Mouse (Mus musculus) hindbrain, embryonic 12.5 days (tissue): Measurements from ENCODE around the gene Rnf150. TPM values are rescaled to one million over a fixed set of nuclear protein-coding genes. Genes with fewer than 3 reads are reported as not detected.

Source experiments
- ATAC-seq: fragments of 200-750 bp; cut with Nextera tagmentation; 2 replicates; pipeline ENCODE4 v1.8.0; 2017; ENCODE audit warnings: moderate TSS enrichment; ENCODE audit not compliant: low FRiP score
- H3K27ac ChIP-seq: fragments of 300-500 bp; sonication (generic); 2 replicates; pipeline ENCODE4 v1.5.1; 2016; ENCODE audit warnings: mild to moderate bottlenecking
- H3K27me3 ChIP-seq: fragments of 300-500 bp; sonication (generic); 2 replicates; pipeline ENCODE4 v1.6.1; 2016; ENCODE audit warnings: mild to moderate bottlenecking
- H3K36me3 ChIP-seq: fragments of 300-500 bp; sonication (generic); 2 replicates; pipeline ENCODE4 v1.6.1; 2016; ENCODE audit warnings: mild to moderate bottlenecking
- H3K4me1 ChIP-seq: fragments of 300-500 bp; sonication (generic); 2 replicates; pipeline ENCODE4 v1.6.1; 2016
- H3K4me2 ChIP-seq: fragments of 300-500 bp; sonication (generic); replicated peaks from 2 replicates; pipeline ENCODE4 v1.6.1; 2016; ENCODE audit warnings: mild to moderate bottlenecking
- H3K4me3 ChIP-seq: fragments of 300-500 bp; sonication (generic); 2 replicates; pipeline ENCODE4 v1.5.1; 2016; ENCODE audit warnings: mild to moderate bottlenecking
- H3K9ac ChIP-seq: fragments of 300-500 bp; sonication (generic); 2 replicates; pipeline ENCODE4 v1.6.1; 2016; ENCODE audit warnings: mild to moderate bottlenecking, moderate library complexity
- H3K9me3 ChIP-seq: fragments of 300-500 bp; sonication (generic); replicated peaks from 2 replicates; pipeline ENCODE4 v1.6.1; 2016; ENCODE audit warnings: mild to moderate bottlenecking
- WGBS: fragments of 180-500 bp; shearing (Covaris S2); methylation state at CpG from one replicate; pipeline ENCODE4 v1.1.7; 2016; 5-methylcytosine and 5-hydroxymethylcytosine counted together
- polyA plus RNA-seq: library from polyadenylated mRNA; unstranded; fragments of >200 nt; fragmentation: Nextera tagmentation; extraction: Ambion mirVana; gene quantifications from 2 replicates; pipeline ENCODE4 v1.2.1, GENCODE M21; 2016

The Rnf150 gene
- polyA plus RNA-seq = 2.4 and 2.5 TPM in 2 replicates

DNA sequence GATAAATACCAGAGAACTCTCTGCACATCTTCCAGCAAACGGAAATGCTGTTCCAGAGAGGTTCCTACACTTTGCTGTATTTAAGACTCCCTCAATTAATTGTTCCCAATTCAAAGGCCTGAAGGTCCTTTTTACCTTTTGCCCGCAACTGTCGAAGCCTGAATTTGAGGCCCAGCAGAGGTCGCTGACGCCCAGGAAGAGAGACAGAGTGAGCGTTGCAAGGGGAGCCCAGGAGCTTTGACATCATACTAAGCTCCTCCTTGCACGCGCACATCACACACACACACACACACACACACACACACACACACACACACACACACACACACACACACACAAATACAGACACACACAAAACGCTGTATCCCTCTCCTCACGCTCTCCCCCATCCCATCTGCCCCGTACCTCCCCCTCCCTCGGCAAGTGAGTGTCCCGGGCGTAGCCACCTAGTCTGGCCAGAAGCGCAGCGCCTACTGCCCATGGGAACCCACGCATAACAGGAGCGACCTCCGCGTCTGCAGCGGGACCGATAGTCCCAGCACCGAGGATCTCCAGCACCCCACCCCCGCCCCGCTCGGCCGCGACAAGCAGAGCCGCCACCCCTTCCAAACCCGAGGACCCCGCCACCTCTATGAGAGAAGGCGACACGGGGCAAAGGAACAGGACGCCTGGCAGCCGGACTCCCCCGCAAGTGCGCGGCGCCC is at the start of gene Rnf150:
Gene Rnf150, plus strand, starts transcription at position 316 of the 704 bp plus-strand sequence.
- Histone ChIP-seq H3K9me3 (no peaks in the 10 kb centered on the region), H3K4me2 (peak within 1 kb of the TSS; percentile 74), H3K4me3 (peak within 1 kb of the TSS; percentile 60), H3K36me3 (no peaks in the 10 kb centered on the region), H3K27ac (peak within 1 kb of the TSS; percentile 90), H3K9ac (peak within 1 kb of the TSS; percentile 87), H3K4me1 (peaks cover 26% of the 10 kb centered on the region), H3K27me3 (no peaks in the 10 kb centered on the region)
- WGBS = under 1% methylated on average over 37 of the region's 39 CpGs
- ATAC-seq = peak; percentile 91

DNA sequence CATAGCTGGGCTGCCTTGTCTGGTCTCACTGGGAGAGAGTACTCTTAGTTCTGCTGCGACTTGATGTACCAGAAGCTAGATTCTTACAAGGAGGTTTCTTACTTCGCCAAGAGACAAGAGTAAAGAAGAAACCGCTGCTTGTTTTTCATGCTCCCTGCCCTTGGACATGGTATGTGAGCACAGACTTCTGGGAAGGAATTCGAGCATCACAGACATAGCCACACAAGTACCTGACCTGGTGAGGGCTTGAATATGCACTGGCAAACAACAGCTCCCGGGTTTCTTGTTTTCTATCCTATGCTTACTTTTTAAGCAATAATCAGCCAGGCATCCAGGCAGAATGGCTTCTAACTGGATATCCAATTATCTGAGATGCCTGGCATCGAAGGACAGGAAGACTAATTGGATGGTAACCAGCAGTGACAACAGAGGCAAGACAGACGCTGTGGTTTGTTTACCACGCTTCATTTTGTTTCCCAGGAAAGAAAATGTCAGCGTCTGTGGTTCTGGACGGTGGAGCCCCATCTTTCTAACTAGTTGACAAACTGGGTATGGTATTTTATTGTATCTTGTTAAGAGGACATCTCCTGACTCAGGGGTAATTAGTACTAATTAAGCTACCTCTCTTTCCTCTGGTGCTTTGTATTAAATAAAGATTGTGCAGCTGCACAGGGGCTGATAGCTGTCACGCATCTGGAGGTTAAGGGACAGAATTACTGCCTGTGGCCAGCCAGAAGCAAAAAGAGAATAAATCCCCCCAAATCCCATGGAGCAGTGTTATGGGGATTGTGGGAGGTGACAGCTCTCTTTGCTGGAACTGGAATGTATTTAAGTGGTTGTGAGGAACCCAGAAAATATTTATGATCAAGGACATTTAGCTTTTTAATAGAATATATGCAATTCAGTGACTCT is 36.8 kb upstream of the Rnf150 start:
- Histone ChIP-seq H3K36me3 (no peaks in the 10 kb centered on the region), H3K4me2 (no peak overlapping the region), H3K4me1 (no peaks in the 10 kb centered on the region), H3K9ac (no peak overlapping the region), H3K27ac (no peak overlapping the region), H3K4me3 (no peak overlapping the region), H3K9me3 (no peaks in the 10 kb centered on the region), H3K27me3 (no peaks in the 10 kb centered on the region)
- peak; percentile 61; the same call in 1 of the 2 replicates for ATAC-seq
- 77% methylated on average over 11 of the region's 11 CpGs for WGBS

DNA sequence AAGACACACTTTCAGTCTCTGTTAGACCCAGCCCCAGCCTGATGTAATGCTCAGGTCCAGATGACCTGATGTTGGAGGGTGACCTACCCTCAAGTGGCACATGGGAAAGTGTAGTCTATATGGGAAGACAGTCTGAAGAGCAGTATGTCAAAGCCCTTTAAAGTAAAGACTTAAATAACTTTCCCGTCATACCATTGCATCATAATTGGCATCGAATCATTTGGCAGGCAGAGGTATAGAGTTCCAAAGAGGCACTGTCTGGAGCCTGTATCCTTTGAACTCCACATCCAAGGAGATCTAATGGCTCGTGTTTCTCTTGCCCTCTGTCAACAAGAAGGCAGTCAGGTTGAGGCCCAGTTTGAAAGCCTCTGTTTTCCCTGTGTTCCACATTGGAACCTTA is 22.7 kb upstream of the Rnf150 start:
- Histone ChIP-seq H3K27me3 (no peaks in the 10 kb centered on the region), H3K27ac (no peak overlapping the region), H3K4me3 (no peak overlapping the region), H3K4me2 (no peak overlapping the region), H3K9me3 (no peaks in the 10 kb centered on the region), H3K9ac (no peak overlapping the region), H3K4me1 (no peaks in the 10 kb centered on the region), H3K36me3 (no peaks in the 10 kb centered on the region)
- no peak for ATAC-seq
- 72% methylated on average over 3 of the region's 3 CpGs for WGBS

DNA sequence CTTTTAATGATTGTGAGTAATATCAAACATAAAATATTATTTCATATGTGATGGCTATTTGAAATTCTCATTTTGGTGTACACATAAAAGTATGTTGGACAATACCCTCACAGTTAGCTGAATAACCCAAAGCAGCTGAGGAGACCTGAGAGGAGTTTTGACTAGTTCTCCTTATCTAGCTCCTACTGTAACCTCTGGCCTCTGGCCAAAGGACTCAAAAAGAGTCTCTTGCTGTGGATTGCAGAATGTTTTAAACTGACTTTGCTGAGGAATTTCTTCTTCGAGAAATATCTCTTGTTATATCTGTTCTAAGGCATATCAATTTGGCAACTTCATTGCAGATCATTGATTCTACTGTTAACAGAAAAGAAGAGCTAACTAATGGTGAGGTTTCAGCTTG is 22.2 kb upstream of the Rnf150 start:
- no peak overlapping the region for H3K27ac ChIP-seq
- H3K4me2 ChIP-seq = no peak overlapping the region
- no peak overlapping the region for H3K9ac ChIP-seq
- H3K4me3 ChIP-seq = no peak overlapping the region
- H3K27me3 ChIP-seq = no peaks in the 10 kb centered on the region
- WGBS = 52% methylated on average over 1 of the region's 1 CpGs
- H3K36me3 ChIP-seq = no peaks in the 10 kb centered on the region
- no peak for ATAC-seq
- no peaks in the 10 kb centered on the region for H3K9me3 ChIP-seq
- H3K4me1 ChIP-seq = no peaks in the 10 kb centered on the region

DNA sequence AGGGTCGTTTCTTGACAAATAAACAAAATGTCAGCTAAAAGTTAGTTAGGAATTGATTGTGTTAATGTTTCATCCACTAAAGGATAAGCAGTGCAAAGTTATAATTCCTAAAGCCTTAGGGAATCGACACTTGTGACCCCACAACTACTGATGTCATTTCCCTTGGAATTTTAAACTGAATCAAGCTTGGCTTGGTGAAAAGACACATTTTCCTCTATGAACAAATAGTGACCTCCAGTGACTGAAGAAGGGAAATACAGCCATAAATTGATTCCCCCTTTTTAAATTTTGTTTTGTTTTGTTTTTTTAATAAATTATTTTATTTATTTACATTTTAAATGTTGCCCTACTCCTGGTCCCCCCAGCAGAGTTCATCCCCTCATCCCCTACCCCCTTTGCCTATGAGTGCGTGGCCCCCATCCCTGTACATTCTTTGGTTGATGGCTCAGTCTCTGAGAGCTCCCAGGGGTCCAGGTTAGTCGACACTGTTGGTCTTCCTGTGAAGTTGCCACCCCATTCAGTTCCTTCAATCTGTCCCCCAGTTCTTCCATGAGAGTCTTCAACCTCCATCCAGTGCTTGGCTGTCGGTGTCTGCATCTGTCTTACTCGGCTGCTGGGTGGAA is 21.5 kb upstream of the Rnf150 start:
- H3K9ac ChIP-seq = no peak overlapping the region
- no peak overlapping the region for H3K4me3 ChIP-seq
- H3K4me1 ChIP-seq = no peaks in the 10 kb centered on the region
- WGBS = 63% methylated on average over 6 of the region's 6 CpGs
- ATAC-seq = no peak
- no peaks in the 10 kb centered on the region for H3K27me3 ChIP-seq
- no peak overlapping the region for H3K4me2 ChIP-seq
- H3K27ac ChIP-seq = no peak overlapping the region
- H3K9me3 ChIP-seq = no peaks in the 10 kb centered on the region
- no peaks in the 10 kb centered on the region for H3K36me3 ChIP-seq

DNA sequence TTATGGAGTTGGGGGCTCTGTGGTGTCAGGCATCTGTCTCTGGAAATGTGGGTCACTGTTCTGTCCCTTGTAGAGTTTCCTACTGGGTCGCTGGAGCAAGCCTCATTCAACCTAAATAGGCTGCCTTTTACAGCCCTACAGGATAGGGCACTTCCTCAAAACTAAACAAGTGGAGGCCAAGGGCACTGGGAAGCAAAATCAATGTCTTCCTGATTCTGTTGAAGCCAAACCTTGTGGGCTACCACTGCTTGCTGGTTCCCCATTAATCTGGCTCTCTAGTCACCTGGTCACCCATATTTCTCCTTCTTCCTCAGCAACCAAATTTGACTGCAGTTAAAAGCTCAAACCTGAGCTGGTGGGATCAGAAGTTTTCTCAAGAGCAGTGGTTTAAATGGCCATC is 19.5 kb upstream of the Rnf150 start:
- no peak overlapping the region for H3K9ac ChIP-seq
- H3K27ac ChIP-seq = no peak overlapping the region
- H3K36me3 ChIP-seq = no peaks in the 10 kb centered on the region
- H3K4me3 ChIP-seq = no peak overlapping the region
- H3K27me3 ChIP-seq = no peaks in the 10 kb centered on the region
- H3K9me3 ChIP-seq = no peaks in the 10 kb centered on the region
- H3K4me2 ChIP-seq = no peak overlapping the region
- WGBS = 39% methylated on average over 1 of the region's 1 CpGs
- no peaks in the 10 kb centered on the region for H3K4me1 ChIP-seq
- no peak for ATAC-seq

DNA sequence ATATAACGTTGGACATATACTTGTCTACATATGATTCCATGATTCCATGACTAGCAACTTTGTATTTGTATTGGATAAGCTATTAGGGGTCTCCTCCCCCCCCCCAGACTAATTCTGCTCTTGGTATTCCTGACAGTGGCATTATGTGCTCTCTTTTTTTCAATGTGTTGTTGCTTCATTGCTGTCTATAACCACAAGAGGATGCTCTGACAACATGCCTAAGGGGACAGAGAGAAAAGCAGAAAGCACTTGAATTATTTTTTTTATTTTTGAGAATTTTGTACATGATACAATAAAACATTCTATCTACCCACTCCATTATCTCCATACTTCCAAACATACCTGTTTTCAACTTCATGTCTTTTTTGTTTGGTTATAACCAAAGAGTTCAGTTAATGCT is 18.7 kb upstream of the Rnf150 start:
- no peak for ATAC-seq
- Histone ChIP-seq H3K4me1 (no peaks in the 10 kb centered on the region), H3K27ac (no peak overlapping the region), H3K4me2 (no peak overlapping the region), H3K4me3 (no peak overlapping the region), H3K9ac (no peak overlapping the region), H3K27me3 (no peaks in the 10 kb centered on the region), H3K9me3 (no peaks in the 10 kb centered on the region), H3K36me3 (no peaks in the 10 kb centered on the region)
- 34% methylated on average over 1 of the region's 1 CpGs for WGBS

DNA sequence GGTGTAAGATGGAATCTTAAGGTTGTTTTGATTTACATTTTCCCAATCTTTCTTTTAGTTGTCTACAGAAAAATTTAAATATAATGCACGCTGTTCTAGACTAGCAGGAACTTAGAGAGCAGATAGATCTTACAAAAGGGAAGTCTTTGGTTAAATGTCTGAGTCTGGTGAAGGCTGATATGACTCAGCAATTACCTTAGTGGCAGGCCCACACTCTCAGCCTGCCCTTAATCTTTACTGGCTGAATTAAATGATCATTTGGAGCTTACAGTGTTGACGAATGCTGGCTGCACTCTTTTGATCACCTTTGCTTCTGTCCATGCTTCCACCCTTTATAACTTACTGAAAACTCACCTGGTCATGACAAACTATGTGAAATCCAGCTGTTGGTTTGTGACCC is 17.1 kb upstream of the Rnf150 start:
- WGBS = 86% methylated on average over 2 of the region's 2 CpGs

DNA sequence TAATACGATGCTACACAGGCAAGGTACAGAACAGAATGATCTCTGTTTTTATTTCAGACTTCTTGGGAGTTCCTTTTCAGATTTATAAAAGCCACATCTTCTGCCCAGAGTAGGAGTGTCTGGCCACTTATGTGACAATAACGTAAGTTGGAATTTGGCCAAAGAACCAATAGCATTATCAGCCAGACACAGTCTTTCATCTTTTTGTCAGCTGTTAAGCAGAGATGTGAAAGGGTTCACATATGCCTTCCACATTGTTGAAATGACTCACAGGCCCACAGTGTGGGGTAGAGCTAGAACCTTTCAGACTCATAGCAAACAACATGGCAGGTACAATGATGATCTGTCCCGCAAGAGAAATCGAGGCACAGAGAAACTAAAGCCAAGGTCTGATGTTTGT is 16.4 kb upstream of the Rnf150 start:
- 86% methylated on average over 4 of the region's 4 CpGs for WGBS
- no peaks in the 10 kb centered on the region for H3K4me1 ChIP-seq
- no peak overlapping the region for H3K27ac ChIP-seq
- no peaks in the 10 kb centered on the region for H3K36me3 ChIP-seq
- H3K4me3 ChIP-seq = no peak overlapping the region
- no peak overlapping the region for H3K4me2 ChIP-seq
- no peak for ATAC-seq
- H3K9me3 ChIP-seq = no peaks in the 10 kb centered on the region
- H3K9ac ChIP-seq = no peak overlapping the region
- no peaks in the 10 kb centered on the region for H3K27me3 ChIP-seq

More for the DNA sequence above, 17.1 kb upstream of the Rnf150 start:
- Histone ChIP-seq H3K36me3 (no peaks in the 10 kb centered on the region), H3K9me3 (no peaks in the 10 kb centered on the region), H3K27me3 (no peaks in the 10 kb centered on the region), H3K4me3 (no peak overlapping the region), H3K4me1 (no peaks in the 10 kb centered on the region), H3K27ac (no peak overlapping the region), H3K4me2 (no peak overlapping the region), H3K9ac (no peak overlapping the region)
- no peak for ATAC-seq

DNA sequence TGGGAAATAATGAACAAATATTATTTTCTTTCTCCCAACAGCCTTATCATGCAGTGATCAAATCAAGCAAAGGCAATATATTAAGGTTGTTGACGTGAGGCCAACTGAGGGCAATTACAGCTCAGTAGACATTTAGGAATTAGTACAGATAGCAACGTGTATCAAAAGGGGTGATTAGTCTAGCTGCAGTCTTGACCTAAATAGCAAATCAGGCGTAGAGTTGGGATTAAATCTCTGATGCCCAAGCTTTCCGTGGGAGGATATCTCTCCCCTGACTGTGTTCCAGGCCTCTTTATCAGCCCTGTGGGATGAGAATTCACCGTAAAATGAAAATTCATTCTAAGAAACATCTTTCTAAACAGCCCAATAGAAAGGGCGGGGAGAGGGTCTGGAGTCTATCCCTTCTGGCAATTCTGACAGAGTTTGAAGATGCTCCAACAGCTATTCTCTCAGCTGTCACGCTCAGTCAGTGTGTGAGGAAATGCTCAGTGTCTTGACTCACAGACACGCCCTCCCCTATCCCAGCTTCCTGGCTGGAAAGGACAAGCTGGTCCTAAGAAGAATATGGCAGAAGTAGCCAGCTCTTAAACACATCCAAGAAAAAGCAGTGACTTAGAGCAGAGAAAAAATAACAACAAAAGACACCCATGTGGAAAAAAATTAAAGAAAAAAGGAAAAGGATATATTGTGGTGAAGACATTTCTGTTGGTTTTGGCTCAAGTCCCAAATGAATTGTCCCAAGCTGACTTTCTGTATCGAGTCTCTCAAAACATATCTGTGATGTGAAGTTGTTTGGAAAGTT is 4.4 kb upstream of the Rnf150 start:
- no peak overlapping the region for H3K4me3 ChIP-seq
- no peaks in the 10 kb centered on the region for H3K9me3 ChIP-seq
- H3K36me3 ChIP-seq = no peaks in the 10 kb centered on the region
- no peak for ATAC-seq
- H3K4me2 ChIP-seq = no peak overlapping the region
- 81% methylated on average over 9 of the region's 9 CpGs for WGBS
- H3K9ac ChIP-seq = no peak overlapping the region
- H3K27me3 ChIP-seq = no peaks in the 10 kb centered on the region
- no peak overlapping the region for H3K27ac ChIP-seq
- no peaks in the 10 kb centered on the region for H3K4me1 ChIP-seq

DNA sequence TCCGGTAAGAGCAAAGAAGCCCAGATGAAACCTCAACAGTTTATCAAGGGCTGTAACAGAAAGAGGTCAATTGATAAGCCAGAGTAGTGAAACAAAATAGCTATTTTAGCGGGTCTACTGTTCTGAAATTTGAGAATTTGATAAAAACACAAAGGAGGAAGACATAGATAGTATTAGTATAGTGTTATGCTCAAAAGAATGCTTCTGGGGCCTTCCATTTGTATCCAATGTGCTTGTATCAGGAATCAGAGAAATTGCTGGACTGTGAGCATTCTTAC is 3.9 kb upstream of the Rnf150 start:
- no peak overlapping the region for H3K9ac ChIP-seq
- no peaks in the 10 kb centered on the region for H3K9me3 ChIP-seq
- ATAC-seq = no peak
- 82% methylated on average over 2 of the region's 2 CpGs for WGBS
- no peak overlapping the region for H3K4me2 ChIP-seq
- H3K36me3 ChIP-seq = no peaks in the 10 kb centered on the region
- H3K27me3 ChIP-seq = no peaks in the 10 kb centered on the region
- no peaks in the 10 kb centered on the region for H3K4me1 ChIP-seq
- H3K4me3 ChIP-seq = no peak overlapping the region
- H3K27ac ChIP-seq = no peak overlapping the region
